Mouse (Mus musculus): ENCODE results near the gene Cxcr4. TPM values are rescaled to one million over a fixed set of nuclear protein-coding genes. Genes with fewer than 3 reads are reported as not detected.

Gene Cxcr4
- 10 to 100 TPM; 13.9 to 28.3 TPM for total RNA-seq (2021)
- long read RNA-seq, experiment 1: 0 reads
- long read RNA-seq, experiment 2, partial matches to known transcripts: 0 of 2 reads
- long read RNA-seq, experiment 2, other reads (novel, unspliced or antisense): 1 of 2 reads

DNA sequence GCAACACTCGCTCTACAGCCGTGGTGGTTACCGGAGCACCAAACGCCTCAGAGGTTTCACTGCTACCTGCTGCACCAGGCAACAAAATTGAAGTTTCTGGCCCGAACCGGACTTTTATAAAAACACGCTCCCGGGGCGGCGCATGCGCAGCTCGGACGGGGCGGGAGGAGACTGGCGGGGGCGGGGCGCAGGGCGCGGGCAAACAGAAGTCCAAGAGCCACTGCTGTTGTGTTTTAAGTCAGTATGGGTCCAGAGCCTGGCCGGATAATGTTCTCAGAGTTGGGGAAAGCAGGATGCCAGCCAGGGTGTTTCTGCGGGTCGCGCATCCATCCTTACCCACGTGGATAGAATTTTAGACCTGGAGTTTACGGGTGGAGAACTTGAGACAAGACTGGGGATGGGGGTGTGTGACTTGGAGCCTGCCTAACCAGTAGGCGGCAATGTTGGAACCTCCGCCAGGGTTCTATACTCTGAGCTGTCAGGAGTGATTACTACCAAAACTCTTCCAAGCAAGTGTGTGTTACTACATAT lies at the start of gene Cxcr4:
TSS of gene Cxcr4 (minus strand) at position 83 of the 531 bp plus-strand sequence.
- peak; percentile 88 to 91 for DNase-seq (ENCODE audit: low spot score in 2 of 2)

DNA sequence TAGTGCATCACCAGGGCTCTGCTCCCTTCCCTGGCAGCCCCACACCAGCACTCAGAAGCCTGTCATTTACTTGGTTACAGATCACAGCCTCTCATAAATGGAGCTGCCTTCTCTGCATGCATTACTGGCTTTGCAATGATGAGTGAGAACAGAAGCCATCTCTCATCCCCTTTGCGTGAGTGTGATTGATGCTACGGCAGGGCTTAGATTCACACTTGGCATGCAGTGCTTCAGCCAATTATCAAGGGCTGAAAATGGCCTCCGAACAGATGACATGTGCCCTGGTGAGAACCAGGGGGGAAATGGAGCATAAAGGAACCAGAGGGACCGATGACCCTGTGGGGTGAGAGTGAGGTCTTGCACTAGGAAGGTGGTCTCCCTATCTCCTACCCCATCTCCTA lies 47.6 kb upstream of the Cxcr4 start:
- no peak for DNase-seq (ENCODE audit: low spot score in 2 of 2)

DNA sequence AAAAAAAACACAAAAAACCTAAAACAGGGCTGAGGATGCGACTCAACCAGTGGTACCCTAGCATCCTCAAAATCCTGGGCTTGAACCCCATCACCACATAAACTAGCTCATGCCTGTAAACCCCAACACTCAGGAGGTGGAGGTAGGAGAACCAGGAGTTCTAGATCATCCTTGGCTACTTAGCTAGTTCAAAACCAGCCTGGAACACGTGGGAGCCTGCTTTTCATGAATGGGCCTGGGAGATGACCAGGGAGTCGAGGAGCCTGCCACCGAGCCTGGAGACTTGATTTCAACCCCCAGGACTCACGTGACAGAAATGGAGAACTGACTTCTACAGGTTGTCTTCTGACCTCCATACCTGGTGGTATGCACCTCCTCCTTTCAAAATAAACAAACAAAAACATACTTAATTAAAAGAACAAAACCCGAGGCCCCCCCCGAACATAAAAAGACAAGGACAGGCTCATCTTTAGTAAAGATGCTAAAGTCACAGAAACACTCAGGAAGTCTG lies 45.2 kb upstream of the Cxcr4 start:
- DNase-seq (ENCODE audit: low spot score in 2 of 2): no peak

DNA sequence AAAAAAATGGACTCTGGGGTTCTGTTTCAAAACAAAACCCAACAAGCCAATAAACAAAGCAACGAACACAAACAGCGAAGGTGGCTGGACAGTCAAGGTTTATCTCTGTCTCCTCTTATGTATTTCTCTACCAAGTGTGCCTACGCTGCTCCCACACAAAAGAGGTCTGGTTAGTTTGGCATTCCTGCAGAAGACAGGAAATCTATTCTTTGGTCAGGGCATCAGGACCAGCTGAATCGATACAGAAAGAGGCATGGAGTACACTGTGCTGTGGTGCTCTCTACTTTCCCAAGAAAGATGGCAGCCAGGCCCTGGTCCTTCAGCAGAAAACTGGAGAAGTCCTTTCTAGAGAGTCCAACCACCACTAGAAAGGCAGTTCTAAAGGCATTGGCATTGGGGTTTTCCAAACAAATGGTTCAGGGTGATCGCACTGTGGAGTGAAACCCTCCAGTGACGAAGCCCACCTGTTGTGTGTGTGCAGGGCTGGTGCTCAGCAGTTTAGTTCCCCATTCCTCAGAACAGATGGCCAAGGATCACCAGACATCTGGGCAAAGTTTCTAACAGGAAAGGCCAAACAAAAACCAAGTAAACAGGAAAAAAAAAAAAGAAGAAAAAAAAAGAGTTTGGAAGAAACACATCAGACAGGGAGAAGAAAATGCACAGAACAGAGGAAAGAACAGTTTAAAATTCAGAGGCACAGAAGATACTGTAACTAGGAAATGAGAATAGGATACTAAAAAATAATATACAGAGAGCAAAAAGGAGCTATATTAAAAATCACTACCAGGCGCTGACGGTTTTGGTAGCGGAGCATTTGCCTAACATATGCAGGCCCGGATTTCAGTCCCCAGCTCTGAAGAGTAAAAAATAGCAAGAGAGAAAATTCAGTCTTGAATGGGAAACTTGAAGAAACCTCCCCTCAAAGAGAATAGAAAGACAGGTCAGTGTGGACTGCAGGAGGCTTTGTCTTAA lies 44.5 kb upstream of the Cxcr4 start:
- no peak for DNase-seq (ENCODE audit: low spot score in 2 of 2)

DNA sequence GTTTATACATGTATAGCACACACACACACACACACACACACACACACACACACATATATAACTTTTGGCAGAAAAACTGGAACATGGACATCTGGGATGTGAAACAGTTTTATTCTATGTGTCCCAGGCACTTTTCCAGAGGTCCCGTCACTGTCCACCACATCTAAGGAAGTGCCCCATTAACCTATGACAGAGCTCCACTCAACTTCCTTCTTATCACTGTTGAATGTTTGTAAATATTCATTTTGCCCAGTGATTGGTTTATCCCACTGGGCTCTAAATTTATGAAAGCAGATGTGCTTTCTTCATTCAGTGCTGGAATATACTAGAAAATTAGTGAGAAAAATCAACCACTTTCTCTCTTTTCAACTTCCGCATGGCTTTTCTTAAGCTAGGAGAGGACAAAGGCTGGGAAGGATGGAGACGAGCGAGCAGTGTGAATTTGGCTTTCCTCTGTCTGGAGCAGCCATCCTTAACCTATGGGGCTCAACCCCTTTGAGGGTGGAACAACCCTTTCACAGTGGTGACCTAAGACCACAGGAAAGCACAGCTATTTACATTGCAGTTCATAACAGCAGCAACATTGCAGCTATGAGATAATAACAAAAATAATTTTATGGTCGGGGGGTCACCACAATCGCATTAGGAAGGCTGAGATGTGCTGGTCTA lies 41.8 kb upstream of the Cxcr4 start:
- DNase-seq (ENCODE audit: low spot score in 2 of 2): no peak

DNA sequence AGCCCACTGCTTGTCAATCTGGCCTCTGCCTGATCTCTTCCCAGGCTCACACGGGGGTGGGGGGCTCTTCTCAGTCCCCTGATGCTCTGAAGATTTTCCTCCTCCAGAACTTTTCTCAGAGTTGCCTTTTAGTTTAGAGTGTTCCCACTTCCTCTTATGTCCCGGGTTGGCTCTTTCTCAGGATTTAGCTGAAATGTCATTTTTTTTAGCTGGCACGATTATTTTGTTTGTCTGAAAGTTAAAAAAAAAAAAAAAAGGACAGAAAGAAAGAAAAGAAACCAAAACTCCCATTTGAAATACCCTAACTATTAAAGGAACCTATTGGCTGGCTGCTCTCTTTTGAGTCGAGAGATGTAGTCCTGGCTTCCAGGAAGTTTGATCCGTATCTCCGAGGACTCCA lies 40.4 kb upstream of the Cxcr4 start:
- no peak for DNase-seq (ENCODE audit: low spot score in 2 of 2)

DNA sequence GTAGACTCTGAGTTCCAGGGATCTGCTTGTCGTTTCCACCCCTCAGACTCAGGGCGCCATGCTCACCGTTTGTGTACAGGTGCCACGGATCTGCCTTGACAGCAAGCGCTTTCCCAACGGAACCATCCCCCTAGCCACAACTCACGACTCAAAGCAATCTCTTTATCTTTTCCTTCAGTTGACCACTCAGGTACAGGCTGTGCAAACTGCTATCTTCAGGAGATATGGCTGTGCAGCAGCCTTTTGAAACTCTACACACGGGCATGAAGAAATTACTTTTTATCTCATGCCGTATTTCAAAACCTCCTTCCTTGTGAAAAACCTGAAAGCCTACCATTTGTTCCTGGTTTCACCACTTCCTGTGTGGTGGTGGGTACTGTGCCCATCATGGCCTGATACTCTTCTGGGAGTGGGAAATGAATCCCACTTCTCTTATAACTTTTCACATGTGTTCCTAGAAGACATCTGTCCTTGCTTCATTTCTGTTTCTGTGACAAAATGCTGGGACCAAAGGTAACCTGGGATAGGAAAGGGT lies 34.1 kb upstream of the Cxcr4 start:
- no peak for DNase-seq (ENCODE audit: low spot score in 2 of 2)

DNA sequence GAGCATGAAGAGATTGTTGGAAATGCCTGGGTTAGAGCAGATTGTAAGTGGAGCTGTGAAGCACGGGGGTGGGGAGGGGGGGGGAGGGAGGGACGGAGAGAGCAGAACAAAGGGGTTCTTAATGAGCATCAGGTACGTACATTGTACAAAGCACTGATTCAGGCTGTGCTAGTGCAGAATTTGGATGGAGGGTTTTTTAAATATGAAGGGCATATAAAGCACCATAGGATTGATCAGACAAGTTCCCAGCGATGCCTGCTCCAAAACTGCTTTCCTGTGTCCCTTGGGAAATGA lies 31.4 kb upstream of the Cxcr4 start:
- DNase-seq (ENCODE audit: low spot score in 2 of 2): no peak

DNA sequence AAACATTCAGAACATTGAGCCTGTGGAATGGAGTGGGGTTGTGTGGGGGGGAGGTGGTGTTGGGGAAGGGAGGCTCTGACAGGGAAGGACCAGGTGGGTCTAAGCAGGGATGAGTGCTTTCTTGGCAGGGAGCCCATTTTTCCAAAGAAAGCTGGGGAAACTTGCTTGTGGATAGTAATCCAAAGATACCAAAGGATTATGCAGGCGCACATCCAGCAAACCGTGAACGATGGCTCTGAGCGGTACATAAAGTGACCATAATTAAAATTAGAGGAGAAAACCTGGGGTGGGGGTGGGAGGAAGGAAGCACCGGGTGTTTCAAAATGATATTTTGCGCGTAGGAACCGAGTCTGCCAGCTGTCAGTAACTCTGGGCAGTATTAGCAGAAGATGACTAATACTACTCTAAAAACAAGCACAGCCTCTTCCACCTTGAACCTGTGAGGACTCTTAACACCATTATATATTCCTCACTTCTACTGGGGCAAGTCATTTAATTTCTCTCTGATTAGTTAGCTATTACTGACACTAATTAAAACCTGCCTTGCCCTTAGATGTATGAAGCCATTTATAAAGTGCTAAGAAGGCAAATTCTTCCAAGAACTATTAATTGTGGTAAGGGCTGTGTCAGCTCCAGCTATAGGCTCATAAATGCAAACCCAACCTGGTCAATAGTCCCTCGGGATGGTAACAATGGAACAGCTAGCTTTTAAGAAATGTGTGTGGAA lies 30.9 kb upstream of the Cxcr4 start:
- no peak for DNase-seq (ENCODE audit: low spot score in 2 of 2)

DNA sequence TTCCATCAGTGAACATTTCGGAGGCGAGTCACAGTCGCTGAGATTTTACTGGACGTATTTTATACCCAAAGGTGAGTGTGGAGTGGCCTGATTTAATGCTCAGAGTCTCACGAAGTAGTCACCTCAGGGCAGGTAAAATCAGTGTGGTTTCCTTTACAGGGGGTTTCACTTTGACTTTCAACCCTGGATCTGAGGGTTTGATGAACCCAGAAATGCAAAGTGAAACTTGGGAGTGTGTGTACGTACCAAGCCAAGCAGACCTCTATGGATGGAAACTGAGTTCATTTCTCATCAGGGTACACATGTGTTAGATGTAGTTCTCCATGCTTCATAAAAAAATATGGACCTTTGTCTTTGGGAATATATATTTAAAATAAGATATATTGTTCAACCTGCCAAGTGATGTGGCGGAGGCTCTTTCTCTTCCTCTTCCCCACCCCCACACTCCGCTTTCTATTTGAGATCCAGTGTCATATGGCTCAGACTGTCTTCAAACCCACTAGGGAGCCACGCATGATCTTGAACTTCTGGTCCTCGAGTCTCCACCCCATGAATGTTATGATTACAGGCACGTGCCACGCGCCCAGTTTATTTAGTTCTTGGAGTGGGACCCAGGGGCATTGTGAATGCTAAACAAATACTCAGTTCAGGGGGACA lies 25.7 kb upstream of the Cxcr4 start:
- DNase-seq (ENCODE audit: low spot score in 2 of 2): no peak

DNA sequence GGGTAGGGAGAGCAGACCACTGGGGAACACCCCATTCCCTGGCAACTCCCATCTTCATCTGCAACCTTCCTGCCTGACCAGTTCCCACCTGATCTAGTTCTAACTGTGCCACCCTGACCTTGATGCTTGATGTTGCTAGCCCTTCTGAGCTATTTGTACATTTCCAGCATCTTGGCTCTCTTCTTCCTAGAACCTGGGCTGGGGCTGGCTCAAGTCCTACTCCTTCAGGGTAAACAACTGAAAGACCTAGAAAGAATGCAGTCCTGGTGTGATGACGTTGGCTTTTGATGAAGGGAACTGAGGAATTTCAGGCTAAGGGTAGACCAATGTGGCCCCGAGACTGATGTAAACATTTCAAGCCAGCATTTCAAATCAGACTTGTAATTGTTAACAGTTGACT lies 24.5 kb upstream of the Cxcr4 start:
- no peak for DNase-seq (ENCODE audit: low spot score in 2 of 2)

DNA sequence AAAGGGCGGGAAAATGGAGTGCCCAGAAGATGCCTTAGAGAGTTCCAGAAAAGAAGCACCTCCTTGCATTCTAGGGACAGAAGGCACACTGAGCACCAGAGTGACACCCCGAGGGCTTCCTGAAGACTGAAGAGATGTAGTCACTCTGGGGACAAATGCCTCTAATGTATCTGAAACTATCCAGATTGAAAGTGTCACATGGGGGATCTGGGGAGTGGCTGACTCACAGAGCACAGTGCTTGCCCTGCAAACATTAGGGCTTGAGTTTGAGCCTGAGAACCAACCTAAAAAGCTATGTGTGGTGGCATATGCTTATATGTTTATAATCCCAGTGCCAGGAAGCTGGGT lies 23.3 kb upstream of the Cxcr4 start:
- DNase-seq (ENCODE audit: low spot score in 2 of 2): no peak

DNA sequence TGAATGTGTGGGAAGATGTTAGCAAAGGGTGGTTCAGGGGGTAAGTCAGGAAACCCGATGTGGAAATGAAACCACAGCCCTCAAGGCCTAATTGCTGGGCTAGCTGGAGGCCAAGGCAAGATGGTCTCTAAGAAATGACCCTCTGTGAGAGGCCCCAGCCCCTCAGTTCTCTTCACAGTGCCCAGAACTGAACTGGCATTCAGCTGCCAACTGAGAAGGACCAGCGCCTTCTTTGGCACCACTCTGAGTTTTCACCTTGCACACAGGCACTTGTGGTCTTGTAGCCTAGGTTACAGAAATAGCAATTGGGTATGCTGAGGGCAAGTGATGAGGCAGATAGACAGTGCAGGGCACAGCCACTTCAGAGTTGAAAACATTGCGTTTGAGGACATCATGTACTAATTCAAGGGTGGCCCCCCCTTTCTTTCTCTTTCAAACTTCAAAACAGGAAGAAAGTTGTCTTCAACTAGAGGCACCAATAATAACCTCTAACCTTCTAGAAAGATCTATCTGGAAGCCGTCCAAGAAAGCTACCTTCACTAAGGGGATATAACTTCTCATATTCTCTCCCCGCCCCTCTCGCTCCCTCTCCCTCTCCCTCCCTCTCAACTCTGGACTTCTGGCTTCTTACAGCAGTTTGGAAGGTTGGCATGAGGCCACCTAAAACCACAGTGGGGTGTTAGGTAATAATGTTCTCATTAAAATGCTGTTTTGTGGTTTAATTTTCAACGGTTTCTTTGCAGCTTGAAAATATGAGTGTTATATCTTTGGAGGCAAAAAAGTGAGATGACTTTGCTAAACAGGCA lies 22.8 kb upstream of the Cxcr4 start:
- DNase-seq (ENCODE audit: low spot score in 2 of 2): peak in 1 of 2 experiments; percentile 19

DNA sequence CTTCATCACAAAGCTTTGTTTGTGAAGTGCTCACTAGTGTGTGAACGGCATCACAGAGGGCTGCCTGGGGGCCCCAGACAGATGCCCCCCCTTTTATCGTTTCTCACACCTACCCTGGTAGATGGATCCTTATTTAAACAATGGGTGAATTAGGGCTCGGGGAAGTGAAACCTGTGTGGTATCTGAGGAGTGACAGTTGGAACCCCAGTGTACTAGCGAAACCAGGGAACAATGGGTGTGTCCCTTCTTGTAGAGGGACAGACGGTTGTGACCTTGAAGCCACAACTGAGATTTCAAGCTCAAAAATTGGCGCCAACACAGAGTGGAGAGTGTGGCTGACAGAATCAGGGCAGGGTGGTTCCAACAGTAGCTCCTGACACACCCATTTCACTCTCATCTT lies 16.0 kb upstream of the Cxcr4 start:
- no peak for DNase-seq (ENCODE audit: low spot score in 2 of 2)

DNA sequence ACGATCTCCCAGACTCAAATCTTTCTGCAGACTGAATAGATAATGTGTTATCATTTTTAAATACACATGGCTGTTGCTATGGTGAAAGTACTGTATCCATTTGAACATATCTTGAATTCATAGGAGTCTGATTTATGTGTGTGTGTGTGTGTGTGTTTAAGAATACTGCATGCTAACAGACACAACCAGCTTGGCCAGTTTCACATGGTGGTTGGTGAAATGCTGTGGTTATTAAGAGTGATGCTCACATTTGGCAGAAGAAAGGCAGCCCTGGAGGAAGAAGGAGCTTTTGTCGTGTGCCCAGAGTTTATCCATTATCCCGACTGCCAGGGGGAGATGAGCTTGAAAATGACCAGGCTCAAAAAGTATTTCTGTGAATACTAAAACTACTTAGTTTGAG lies 15.3 kb upstream of the Cxcr4 start:
- no peak for DNase-seq (ENCODE audit: low spot score in 2 of 2)

DNA sequence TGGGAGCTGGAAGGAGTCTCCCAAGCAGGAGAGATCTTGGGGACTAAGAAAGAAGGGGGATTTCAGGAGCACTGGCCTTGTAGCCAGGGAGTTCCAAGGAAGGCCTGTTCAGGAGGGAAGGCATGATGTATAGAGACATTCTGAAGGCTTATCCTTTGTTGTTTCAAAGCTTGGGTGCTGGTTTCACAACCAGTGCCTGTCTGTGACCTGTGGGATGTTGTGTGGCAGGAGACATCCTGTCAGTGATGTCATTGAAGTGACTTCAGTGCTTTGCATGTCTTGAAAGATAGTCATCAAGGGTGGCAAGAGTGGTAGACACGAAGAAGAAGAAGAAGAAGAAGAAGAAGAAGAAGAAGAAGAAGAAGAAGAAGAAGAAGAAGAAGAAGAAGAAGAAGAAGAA lies 13.7 kb upstream of the Cxcr4 start:
- DNase-seq (ENCODE audit: low spot score in 2 of 2): no peak

DNA sequence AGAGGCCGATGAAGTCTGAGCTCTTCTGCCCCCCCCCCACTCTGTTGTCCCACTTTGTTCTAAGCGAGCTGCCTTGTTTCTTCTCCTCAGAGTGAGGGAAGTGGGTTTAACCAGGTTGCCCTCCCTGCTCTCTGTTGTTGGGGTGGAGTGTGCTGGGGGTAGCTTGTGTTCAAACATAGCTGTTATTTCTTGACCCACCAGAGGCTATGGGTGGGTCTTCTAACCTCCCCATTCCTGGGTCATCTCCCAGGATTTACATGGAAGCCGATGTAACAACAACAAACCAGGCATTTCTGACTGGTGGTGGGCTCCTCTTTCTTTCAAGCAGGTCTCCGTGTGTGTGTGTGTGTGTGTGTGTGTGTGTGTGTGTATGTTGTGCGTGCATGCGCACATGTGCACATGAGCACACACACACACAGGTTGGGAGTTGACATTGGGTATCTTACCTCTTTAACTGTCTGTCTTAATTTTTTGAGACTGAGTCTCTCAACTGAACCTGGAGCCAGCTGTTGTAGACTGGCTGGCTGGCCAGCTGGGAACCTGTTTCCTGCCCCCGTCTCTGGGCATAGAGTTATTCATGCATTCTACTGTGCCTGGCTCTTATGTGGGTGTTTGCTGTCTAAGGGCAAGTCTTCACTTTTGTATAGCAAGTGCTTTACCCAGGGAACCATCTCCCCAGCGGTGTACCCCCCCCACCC lies 10.7 kb upstream of the Cxcr4 start:
- no peak for DNase-seq (ENCODE audit: low spot score in 2 of 2)

DNA sequence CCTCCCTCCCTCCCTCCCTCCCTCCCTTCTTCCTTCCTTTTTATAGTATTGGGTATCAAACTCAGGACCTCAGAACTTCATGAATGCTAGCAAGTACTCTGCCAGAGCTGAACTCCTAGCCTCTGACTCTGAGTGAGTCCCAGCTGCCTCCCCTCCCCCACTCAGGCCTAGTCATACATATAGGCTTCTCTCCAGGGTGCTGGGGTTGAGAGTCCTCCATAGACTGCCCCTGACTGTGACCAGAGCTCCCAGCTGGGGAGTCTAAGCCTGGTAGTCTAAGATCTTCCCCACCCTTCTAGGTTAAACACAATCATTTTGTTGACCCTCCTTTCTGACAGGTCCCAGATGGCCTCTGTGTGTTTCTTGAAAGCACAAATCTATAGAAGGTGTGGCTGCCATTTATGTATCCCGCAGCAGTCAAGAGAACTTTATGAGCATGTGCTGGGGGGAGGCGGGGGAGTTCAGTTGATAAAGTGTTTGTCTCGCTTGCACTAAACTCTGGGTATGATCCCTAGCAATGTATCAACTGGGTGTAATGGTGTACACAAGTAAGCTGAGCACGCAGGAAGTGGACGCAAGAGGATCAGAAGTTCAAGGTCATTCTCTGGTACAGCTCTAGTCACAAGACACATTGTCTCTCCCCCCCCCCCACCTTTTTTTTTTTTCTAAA lies 10.1 kb upstream of the Cxcr4 start:
- no peak for DNase-seq (ENCODE audit: low spot score in 2 of 2)

DNA sequence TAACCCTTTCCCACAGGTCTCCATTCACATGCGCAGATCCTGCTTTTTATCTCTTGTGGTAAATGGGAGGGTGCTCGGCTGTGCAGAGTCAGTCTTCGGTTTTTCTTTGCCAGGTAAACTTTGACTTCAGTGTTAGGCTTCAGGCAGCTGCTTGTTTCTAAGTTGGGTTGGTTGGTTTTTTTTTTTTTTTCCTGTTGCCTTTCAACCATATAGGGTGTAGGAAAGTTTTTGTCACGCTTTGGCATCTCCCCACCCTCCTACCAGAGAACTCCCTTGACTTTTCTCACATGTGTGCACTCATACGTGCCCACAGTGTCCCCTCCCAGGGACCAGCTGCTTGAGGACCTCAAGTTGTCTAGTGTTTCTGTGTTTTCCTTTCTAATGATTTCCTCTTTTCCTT lies 9.2 kb upstream of the Cxcr4 start:
- no peak for DNase-seq (ENCODE audit: low spot score in 2 of 2)

Measured in adrenal gland, adult 18-20 months (tissue).